Mouse (Mus musculus) kidney, postnatal 0 days (tissue): ENCODE measurements around the gene Gm47985. TPM values are rescaled to one million over a fixed set of nuclear protein-coding genes. Genes with fewer than 3 reads are reported as not detected.
A peak's percentile ranks its signal among the peaks of the same experiment; 100 is the strongest.

Experiments used
- ATAC-seq: fragments of 200-750 bp; cut with Nextera tagmentation; replicated peaks from 2 replicates; pipeline ENCODE4 v1.8.0; 2017; ENCODE audit warnings: low read depth, moderate number of reproducible peaks, moderate TSS enrichment, moderate library complexity; ENCODE audit not compliant: low FRiP score
- DNase-seq: peaks from one replicate; pipeline ENCODE4 v3.0.0-alpha.2; 2016; ENCODE audit warnings: low spot score
- H3K27ac ChIP-seq: fragments of 300-500 bp; sonication (generic); 2 replicates; pipeline ENCODE4 v1.5.1; 2014; ENCODE audit warnings: mild to moderate bottlenecking
- H3K27me3 ChIP-seq: fragments of 300-500 bp; sonication (generic); 2 replicates; pipeline ENCODE4 v1.6.1; 2014; ENCODE audit warnings: low read length, mixed read lengths; ENCODE audit not compliant: insufficient read depth
- H3K36me3 ChIP-seq: fragments of 300-500 bp; sonication (generic); 2 replicates; pipeline ENCODE4 v1.6.1; 2014; ENCODE audit warnings: low read length, mixed read lengths; ENCODE audit not compliant: insufficient read depth
- H3K4me1 ChIP-seq: fragments of 300-500 bp; sonication (generic); replicated peaks from 2 replicates; pipeline ENCODE4 v1.6.1; 2014; ENCODE audit warnings: antibody characterized with exemption, low read length, mixed read lengths; ENCODE audit not compliant: insufficient read depth
- H3K4me2 ChIP-seq: fragments of 300-500 bp; sonication (generic); 2 replicates; pipeline ENCODE4 v1.6.1; 2014; ENCODE audit warnings: mild to moderate bottlenecking, low read length, moderate library complexity, mixed read lengths
- H3K4me3 ChIP-seq: fragments of 300-500 bp; sonication (generic); replicated peaks from 2 replicates; pipeline ENCODE4 v1.5.1; 2014; ENCODE audit warnings: low read depth, low read length
- H3K9ac ChIP-seq: fragments of 300-500 bp; sonication (generic); 2 replicates; pipeline ENCODE4 v1.6.1; 2014; ENCODE audit warnings: low read depth, low read length
- H3K9me3 ChIP-seq: fragments of 300-500 bp; sonication (generic); replicated peaks from 2 replicates; pipeline ENCODE4 v1.6.1; 2016; ENCODE audit warnings: low read length, inconsistent platforms, mixed read lengths
- CTCF ChIP-seq: IDR thresholded peaks from 2 replicates; pipeline ENCODE4 v1.5.1; 2016; ENCODE audit warnings: antibody characterized with exemption, low read depth, mild to moderate bottlenecking, moderate library complexity
- WGBS: fragments of 180-500 bp; shearing (Covaris S2); extraction: QIAGEN DNeasy Blood & Tissue Kit; methylation state at CpG from one replicate; pipeline ENCODE4 v1.1.7; 2014; 5-methylcytosine and 5-hydroxymethylcytosine counted together
- polyA plus RNA-seq: library from polyadenylated mRNA; unstranded; fragments of >200 nt; fragmentation: Nextera tagmentation; extraction: Ambion mirVana; gene quantifications from 2 replicates; pipeline ENCODE4 v1.2.1, GENCODE M21; 2015

The Gm47985 gene
- polyA plus RNA-seq, 1 experiment from 2014 or later, result 0.46 TPM

DNA sequence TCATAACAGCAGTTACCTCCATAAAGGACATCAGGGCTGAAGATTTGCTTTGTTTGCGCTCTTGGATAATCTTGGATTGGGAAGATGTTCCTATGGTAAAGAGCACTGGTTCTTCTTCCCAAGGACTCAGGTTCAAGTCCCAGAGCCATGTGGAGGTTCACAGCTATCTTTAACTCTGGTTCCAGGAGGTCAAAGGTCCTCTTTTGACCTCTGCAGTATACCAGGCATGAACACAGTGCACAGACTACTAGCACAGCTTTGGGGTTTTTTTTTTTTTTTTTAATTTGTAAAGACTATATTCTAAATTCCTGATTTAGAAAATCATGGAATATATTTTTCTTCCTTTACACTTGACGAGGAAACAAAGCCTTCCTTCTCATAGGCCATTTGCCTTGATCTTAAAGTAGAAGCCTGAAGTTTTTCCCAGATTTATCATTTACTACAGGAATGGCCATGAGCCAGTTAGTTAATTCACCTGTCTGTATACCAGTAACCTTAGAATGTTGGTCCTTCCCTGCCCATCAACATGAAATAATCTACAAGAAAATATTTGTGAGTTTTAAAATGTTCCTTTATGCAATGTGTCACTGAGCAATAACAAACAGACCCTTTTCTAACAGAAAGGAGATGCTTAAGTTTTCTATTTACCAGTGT lies 23.4 kb upstream of the Gm47985 start:
- no peak for DNase-seq
- no peaks in the 10 kb centered on the region for H3K9me3 ChIP-seq
- ATAC-seq, result no peak
- H3K27ac ChIP-seq, result peak overlapping the region; percentile 42; the same call in 1 of the 2 replicates
- no peak overlapping the region for H3K9ac ChIP-seq
- TF ChIP-seq CTCF, result no peak
- H3K4me3 ChIP-seq, result no peak overlapping the region
- no peak overlapping the region for H3K4me2 ChIP-seq
- 76% methylated on average over 2 of the region's 2 CpGs for WGBS
- no peaks in the 10 kb centered on the region for H3K27me3 ChIP-seq
- no peaks in the 10 kb centered on the region for H3K4me1 ChIP-seq
- no peaks in the 10 kb centered on the region for H3K36me3 ChIP-seq

DNA sequence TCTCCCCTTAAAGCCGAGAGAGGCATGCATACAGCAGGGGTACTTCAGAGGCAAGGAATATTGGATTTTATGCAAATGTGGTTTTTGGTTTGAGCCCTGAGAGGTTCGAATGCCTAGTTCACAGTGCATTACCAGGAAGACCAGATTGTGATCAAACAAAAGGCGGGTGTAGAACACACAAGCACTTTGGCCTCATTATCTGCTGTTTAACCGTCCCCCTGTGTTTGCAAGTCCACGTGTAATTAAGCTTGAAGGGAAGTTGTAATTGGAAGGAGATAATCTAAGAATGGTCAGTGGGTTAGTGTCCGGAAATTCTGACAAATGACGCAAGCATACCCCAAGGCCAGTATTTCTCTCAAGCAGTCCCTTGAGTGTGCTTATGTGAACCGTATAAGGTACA lies 16.3 kb upstream of the Gm47985 start:
- Histone ChIP-seq H3K36me3 (no peaks in the 10 kb centered on the region), H3K4me2 (no peak overlapping the region), H3K9me3 (no peaks in the 10 kb centered on the region), H3K9ac (no peak overlapping the region), H3K4me1 (peaks cover 5% of the 10 kb centered on the region; the same call in 1 of the 2 replicates), H3K4me3 (no peak overlapping the region), H3K27me3 (no peaks in the 10 kb centered on the region), H3K27ac (peak overlapping the region; percentile 6; the same call in 1 of the 2 replicates)
- 33% methylated on average over 8 of the region's 8 CpGs for WGBS
- DNase-seq (no peak), ATAC-seq (no peak)
- TF ChIP-seq CTCF, result no peak

DNA sequence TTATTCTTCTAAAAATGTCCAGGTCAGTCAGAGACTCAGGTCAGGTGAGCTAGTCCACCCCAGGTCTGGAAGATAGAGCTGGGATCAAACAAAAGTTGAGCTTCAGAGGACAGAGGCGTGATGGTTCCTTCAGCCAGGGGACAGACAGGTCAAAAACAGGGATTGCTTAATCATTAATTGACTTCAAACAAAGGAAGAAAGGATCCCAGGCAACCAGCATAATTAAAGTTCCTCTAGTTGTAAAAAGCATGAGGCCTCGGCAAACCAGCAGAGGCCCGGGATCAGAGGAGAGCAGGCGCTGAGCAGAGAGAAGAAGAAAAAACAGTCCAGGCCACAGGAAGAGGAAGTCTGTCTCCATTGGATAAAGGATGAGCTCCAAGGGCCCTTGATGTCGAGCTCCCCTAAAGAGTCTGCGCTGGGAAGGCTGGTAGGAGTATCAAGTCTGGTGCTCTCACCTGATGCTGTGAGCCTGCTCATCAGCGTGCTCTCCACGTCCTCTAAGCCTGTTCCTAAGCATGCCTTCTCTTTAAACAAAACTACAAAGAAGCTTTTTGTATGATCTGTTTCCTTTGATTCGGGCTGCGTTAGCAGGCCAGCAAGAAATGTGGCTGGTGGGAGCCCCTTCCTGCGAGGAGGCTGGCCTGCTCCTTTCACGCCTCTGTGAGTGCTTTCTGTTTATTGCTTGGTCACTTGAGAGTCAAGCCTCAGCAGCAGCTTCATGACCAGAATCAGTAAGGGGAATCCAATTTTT lies 14.9 kb upstream of the Gm47985 start:
- H3K27me3 ChIP-seq, result no peaks in the 10 kb centered on the region
- H3K4me2 ChIP-seq, result no peak overlapping the region
- peaks cover 5% of the 10 kb centered on the region; the same call in 1 of the 2 replicates for H3K4me1 ChIP-seq
- whole genome bisulfite sequencing, result 16% methylated on average over 12 of the region's 12 CpGs
- peak overlapping the region; percentile 81 for H3K27ac ChIP-seq
- peak; percentile 34; the same call in 1 of the 2 replicates for ATAC-seq
- no peak for TF ChIP-seq CTCF
- no peaks in the 10 kb centered on the region for H3K9me3 ChIP-seq
- no peak overlapping the region for H3K9ac ChIP-seq
- DNase-seq, result peak; percentile 40
- no peaks in the 10 kb centered on the region for H3K36me3 ChIP-seq
- no peak overlapping the region for H3K4me3 ChIP-seq

DNA sequence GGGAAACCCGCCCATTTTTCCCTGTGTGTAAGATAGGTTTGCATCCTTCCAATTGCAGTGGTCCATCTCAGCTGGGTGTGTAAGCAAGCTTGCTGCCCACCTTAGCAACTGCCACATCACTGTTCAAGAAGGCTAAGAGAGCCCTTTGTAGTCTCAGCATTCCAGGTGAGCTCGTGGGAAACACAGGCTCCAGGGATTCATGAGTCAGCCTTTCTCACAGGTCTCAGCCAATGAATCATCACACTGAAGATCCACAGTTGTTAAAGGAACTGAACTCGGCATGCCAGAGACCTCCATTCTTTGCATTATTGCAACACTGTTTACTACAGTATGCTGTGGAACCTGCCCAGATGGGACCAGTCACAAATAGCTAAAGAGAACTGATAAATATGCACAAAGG lies 13.7 kb upstream of the Gm47985 start:
- H3K9me3 ChIP-seq, result no peaks in the 10 kb centered on the region
- H3K27me3 ChIP-seq, result no peaks in the 10 kb centered on the region
- H3K4me3 ChIP-seq, result no peak overlapping the region
- no peak overlapping the region for H3K4me2 ChIP-seq
- no peak overlapping the region for H3K27ac ChIP-seq
- no peak for ATAC-seq
- peaks cover 5% of the 10 kb centered on the region; the same call in 1 of the 2 replicates for H3K4me1 ChIP-seq
- no peaks in the 10 kb centered on the region for H3K36me3 ChIP-seq
- DNase-seq, result no peak
- no peak overlapping the region for H3K9ac ChIP-seq
- WGBS, result 63% methylated on average over 3 of the region's 3 CpGs
- no peak for TF ChIP-seq CTCF

DNA sequence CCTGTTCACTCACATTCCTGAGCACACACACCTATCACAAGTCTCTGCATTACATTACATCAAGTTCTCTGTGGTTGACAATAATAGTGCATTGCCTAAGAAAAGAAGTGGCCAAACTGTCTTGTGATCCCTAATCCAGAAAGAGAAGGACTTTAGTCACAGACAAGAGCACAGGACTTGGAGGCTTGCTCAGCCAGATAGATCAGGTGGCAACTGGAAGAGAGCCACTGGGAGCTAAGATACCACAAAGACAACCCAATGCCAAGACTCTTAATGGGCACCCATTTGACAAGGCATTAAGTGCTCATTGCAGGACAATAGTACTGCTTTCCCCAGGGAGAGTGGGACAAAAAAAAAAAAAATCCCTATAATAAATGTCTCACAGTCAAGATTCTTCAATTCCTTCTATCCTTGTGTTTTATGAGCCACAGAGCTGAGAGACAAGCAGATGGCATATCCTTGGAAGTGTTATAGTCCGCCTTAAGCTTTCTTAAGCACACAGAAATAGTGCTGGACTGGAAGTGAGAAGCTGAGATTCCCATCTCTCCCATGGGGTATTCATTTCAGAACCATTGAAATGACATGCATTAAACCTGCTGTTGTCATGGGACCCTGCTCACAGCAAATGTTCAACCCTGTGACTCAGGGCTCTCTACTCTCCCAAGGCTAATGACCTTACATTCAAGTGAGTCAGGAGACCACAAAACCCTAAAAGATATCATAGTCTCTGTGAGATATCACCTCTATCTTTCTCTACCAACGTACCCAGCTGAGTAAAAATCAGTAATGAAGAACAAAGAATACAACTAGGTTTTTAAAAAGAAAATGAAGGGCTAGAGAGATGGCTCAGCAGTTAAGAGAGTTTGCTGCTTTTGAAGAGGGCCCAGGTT lies 10.5 kb upstream of the Gm47985 start:
- no peaks in the 10 kb centered on the region for H3K27me3 ChIP-seq
- H3K9ac ChIP-seq, result no peak overlapping the region
- H3K9me3 ChIP-seq, result no peaks in the 10 kb centered on the region
- H3K4me2 ChIP-seq, result no peak overlapping the region
- 0 out of 2 replicates have a peak, but pooled peaks have one; percentile 31 for ATAC-seq
- no peak for DNase-seq
- peaks cover 5% of the 10 kb centered on the region; the same call in 1 of the 2 replicates for H3K4me1 ChIP-seq
- no peaks in the 10 kb centered on the region for H3K36me3 ChIP-seq
- TF ChIP-seq CTCF, result no peak
- 58% methylated on average over 2 of the region's 2 CpGs for WGBS
- no peak overlapping the region for H3K4me3 ChIP-seq
- H3K27ac ChIP-seq, result no peak overlapping the region
